Mouse (Mus musculus) adrenal gland, postnatal 25 days (tissue): ENCODE results near the gene Tjp2. TPM values are rescaled to one million over a fixed set of nuclear protein-coding genes. Genes with fewer than 3 reads are reported as not detected.
"Not testable (repeated sequence)": the region's sequence is repeated elsewhere in the genome, so short reads cannot be mapped to it uniquely, and the experiment has no call there.

Source experiments
- DNase-seq: peaks from one replicate; pipeline ENCODE4 v3.0.0; 2021; ENCODE audit warnings: mixed read lengths
- total RNA-seq: library from RNA; stranded (reverse); gene quantifications from 2 replicates; pipeline ENCODE4 v1.2.3, GENCODE M21; 2021

The Tjp2 gene
- total RNA-seq, 1 experiment from 2014 or later = 8.9 TPM

DNA sequence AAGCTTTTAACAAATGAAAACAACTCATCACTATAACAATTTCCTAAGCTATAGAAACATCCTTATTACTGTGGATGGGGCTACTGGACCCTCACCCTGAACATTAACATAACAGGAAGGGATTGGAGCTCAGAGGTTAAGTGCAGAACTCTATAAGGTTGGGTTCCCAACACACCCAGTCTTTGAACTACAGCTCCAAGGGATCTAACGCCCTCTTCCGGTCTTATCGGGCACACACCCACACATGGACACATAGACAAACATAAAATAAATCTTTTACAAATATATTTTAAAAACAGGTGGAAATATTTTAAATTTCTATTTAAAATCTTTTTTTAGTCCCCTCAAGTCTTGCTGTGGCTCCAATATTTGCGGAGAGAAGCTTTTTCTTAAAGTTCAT lies 3.4 kb downstream of the Tjp2 start:
- DNase-seq = no peak

DNA sequence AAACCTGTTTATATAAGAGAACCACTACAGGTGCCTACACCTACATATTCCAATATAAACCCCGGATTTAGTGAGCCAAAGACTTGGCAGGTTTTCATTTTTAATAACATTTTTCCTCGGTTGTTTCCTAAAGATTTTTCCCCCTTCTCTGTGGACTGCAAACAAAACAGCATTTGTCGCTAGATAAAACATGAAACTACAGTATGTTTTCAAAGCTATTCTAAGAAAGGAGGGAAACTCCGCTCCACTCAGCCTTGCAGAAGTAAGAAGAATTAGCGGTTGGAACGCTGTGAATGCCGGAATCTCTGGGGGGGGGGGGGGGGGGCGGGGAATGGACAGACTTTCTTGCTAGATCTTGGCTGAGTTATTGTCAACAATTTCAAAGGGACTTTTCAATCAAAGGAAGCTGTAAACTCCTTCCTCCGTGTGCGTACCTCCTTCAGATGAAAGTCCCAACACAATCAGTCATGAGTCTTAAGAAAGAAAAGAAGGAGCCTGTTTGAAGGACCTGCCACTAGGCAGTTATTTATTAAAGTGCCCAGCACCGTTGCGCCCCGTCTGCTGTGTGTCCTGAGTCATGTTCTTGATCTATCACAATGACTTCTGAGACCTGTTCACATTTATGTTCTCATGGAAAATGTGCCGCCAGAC lies 3.9 kb downstream of the Tjp2 start:
- DNase-seq = no peak

DNA sequence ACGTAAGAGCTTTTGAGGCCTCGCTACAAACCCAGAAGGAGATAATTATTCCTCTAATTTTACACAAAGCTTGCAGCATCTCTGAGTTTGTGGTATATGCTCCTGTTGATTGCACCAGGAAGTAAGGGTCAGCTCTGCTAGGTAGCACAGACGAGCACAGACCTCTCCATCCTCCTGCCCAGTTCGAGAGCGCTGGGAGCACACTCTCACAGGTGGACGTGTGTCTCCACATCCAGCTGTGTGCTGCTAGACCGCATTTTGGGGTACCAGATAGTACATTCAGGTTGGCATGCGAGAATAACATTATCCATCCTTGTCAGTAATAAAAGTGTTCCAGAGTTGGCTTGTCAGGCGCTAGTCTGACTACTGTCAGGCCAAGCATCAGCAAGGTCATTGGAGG lies 5.8 kb downstream of the Tjp2 start:
- no peak for DNase-seq

DNA sequence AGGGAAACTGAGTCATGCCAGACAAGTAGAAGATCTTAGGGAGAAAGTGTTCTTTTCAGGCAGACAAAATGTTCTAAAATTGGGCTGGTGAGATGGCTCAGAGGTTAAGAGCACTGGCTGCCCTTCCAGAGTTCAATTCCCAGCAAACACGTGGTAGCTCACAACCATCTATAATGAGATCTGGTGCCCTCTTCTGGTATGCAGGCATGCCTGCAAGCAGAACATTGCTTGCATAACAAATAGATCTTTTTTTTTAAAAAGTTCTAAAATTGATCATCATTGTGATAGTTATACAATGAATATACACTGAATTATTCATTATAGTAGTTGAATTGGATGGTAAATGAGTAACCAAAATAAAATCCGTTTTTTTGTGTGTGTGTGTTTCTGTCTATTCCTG lies 6.5 kb downstream of the Tjp2 start:
- no peak for DNase-seq

DNA sequence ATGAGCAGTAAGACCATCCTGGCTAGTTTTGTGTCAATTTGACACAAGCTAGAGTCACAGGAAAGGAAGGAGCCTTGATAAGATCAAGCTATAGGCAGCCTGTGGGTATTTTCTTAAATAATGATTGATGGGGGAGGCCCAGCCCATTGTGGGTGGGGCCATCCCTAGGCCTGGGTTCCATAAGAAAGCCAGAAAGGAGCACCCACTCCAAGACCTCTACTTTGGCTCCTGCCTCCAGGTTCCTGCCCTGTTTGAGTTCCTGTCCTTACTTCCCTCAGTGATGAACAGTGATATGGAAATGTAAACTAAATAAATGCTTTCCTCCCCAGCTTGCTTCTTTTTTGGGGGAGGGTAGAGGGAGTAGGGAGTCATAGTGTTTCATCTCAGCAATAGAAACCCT lies 7.0 kb downstream of the Tjp2 start:
- no peak for DNase-seq

DNA sequence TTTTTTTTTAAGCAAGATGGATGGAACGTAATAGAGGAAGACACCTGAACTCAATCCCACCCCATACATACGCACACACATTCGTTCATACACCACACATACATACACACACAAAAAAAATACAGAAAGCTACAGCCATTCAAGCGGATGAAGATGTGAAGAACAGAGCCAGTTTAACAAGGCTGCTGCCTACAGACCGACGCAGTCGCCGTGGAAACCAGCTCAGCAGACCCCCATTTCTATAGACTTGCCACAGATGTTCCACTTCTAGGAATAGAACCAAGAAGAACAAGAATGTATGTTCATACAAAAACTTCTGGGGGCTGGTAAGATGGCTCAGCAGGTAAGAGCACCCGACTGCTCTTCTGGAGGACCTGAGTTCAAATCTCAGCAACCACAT lies 8.1 kb downstream of the Tjp2 start:
- DNase-seq = no peak

DNA sequence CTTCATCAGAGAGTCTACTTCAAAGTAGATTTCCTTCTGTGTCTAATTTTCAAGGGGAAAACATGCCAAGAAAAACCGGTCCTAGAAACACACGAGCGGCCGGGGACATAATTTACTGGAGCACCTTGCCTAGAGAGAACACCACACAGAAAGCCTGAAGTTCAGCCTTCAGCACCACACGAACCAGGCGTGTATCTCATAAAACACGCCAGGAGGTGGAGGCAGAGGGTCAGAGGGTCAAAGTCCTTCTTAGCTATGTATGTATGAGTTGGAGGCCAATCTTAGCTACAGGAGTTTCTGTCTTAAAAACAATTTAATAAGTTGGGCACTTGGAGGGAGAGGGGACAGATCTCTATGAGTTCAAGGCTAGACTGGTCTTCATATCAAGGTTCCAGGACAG lies 9.9 kb downstream of the Tjp2 start:
- no peak for DNase-seq

DNA sequence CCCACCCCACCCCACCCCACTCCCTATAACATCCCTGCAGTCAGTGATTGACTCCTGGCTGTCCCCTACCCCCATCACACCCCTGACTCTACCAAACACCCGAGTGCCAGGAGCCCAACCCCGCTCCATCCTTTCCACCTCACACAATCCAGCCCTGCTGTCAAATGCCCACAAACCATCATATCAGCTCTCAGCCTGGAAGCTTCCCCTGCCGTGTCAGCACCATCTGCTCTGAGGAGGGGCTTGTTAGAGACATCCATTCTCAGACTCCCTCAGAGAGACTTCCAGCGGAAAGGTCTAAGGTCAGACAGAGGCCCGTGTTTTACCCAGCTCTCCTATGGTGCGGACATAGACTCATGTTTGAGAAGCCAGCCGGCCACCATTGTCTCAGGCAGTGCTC lies 11.5 kb downstream of the Tjp2 start:
- DNase-seq = no peak

DNA sequence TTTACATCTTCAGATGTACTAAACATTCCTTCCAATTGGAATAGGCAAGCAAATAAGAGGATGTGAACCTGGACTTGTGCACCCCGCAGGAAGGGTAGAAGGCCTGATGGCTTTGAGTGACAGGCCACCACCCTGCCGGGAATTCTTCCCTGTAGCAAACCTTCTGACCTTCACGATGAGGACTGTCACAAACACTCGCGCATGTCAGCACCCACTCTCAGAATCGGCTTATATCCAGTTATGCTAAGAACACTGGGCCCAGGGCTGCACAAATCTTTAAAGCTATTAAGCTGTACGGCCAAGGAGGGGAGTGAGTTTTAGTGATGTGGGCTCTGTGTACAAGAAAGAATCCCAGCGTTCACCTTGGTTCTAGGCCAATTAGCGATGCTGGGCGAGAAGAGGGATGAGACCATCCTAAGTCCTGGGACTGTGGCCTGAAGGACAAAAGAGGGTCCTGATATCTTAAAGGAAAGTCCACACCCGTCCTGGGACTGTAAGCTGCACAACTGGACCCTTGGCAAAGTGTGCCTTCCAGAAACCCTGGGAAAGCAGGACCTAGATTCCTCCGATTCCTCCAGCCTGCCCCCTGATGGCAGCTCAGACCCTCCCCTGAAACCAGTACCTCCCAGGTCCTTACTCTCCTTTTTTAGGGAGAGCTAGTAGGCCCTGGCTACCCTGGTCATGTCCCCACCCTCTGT lies 12.1 kb downstream of the Tjp2 start:
- DNase-seq = no peak

DNA sequence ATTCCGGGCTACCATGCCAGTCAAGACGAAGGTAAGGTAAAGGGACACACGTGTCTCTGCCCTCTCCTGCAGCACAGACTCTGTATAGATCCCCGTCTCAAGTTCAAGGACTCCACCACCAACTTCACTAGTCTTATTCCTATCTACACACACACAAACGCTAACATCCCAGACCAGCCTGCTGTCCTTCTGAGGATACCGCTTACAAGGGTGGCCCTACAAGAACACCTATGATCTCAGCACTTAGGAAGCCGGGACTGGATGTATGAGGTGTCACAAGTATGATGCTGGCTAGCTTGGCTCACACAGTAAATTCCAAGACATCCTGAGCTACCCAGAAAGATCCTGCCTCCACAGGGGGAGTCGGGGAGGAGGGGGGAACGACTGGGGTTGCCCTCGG lies 13.7 kb downstream of the Tjp2 start:
- no peak for DNase-seq

DNA sequence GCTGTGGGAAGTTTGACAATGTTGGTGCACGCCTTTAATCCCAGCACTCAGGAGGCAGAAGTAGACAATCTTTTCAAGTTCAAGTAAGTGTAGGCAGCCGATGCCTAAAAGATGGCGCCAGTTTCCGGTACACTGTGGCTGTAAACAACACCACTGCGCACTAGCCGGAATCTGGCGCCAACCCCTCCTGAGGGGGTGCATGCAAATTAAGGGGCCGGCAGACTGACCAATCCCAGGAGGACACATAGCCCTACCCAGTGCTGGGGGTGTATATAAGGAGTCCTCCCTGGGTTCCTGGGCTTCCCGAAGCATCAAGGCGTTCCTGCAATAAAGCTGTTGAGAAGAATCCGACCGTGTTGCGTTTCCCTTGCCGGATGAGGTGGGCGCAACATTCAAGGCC lies 15.3 kb downstream of the Tjp2 start:
- no peak for DNase-seq

DNA sequence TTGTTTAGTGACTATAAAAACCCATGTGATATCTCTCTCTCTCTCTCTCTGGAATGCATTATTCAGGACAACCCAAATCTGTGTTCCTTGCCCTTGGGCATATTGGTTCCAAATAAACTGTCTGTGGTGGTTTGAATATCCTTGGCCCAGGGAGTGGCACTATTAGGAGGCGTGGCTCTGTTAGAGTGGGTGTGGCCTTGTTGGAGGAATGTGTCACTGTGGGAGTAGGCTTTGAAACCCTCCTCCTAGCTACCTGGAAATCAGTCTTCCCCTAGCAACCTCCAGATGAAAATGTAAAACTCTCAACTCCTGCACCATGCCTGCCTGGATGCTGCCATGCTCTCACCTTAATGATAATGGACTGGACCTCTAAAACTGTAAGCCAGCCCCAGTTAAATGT lies 16.9 kb downstream of the Tjp2 start:
- DNase-seq = no peak

DNA sequence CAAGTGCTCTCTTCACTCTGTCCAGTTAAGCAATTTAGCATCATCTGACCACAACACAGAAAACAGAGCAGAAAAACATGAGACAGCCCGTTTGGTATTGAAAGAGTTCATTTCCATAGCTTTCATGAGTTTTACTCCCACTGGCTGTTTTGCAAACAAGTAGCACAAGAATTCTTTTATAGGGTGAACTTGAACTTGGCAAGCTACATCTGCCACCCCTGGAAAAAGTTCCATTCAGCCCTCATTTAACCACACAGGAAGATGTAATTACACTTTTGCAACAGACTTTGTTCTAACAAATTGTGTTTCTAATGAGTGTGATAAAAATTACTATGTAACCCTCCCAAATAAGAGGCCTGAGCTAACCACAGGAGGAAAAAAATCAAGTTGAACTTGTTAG lies 19.8 kb downstream of the Tjp2 start:
- DNase-seq = no peak

DNA sequence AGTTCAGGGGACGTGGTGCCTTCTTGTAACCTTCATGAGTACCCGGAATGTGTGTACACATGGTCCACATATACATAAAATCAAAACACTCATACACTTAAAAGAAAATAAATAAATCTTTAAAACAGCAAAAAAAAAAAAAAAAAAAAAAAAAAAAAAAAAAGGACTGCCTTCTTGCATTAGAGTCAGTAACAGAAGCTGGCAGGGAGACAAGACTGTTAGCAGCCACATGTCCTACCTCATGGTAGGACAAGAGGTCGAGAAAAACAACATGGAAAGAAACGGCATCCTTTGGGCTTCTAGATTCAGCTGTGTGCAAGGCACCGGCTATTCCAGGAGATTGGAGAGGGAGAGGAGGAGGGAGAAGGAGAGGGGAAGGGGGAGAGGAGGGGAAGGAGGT lies 23.0 kb downstream of the Tjp2 start:
- DNase-seq = no peak

DNA sequence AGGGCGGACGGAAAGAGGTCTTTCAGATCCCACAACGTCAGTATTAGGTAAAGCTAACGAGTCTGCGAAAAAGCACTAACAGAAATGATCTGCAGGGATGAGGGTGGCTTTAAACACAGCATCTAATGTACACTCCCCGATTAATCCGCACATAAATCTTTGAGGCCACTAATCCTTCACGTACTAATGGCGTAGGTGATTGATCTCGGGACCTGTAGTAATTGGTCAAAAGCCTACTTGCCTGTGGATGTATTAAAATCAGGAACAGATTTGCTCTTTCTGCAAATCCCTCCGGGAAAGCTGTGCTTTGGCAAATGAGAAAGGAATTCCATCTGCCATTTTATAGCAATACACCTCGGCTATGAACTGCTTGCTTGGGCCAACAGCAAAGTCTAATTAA lies 24.3 kb downstream of the Tjp2 start:
- no peak for DNase-seq

DNA sequence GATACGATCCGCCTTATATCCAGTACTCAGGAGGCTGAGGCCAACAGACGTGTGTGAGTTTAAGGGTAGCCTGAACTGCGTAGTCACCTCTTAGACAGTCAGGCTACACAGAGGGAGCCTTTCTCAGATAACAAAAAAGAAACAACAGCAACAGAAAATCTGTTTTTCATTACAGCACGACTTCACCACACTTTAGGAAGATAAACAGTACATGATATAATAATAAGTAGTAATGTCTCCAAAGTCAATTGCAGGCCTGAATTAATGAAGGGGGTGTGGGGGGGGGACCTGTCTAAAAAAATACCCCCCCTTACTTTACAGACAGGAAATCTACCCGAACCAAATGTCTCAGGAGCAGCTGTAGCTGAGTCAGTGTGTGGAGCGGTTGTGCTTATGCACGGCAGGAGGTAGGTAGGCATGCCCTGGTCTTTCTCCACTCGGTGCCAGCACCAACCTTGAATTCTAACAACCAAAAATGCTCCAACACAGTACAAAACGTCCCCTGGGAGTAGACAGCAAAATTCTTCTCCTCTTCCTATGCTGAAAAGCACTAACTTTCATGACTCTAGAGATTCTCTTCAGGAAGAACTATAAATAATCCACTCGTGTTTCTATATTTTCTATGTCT lies 26.0 kb downstream of the Tjp2 start:
- no peak for DNase-seq

DNA sequence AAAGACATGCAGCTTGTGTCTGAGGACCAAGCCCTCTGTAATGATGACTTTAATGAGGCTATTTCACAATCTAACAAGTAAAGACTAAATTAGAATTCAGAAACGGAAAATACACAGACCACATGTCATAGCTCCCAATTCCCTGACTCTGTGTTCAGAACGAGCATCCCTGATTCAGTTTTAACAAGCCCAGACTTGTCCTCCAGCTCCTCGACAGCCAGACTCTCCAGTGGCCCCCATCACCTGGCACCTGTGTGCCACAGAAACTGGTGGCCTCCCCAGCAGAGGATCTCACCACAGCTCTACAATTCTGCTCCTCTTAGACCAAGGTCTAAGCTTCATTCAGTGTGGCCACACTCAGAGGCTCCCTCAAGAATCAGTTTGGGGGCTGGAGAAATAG lies 27.5 kb downstream of the Tjp2 start:
- no peak for DNase-seq

DNA sequence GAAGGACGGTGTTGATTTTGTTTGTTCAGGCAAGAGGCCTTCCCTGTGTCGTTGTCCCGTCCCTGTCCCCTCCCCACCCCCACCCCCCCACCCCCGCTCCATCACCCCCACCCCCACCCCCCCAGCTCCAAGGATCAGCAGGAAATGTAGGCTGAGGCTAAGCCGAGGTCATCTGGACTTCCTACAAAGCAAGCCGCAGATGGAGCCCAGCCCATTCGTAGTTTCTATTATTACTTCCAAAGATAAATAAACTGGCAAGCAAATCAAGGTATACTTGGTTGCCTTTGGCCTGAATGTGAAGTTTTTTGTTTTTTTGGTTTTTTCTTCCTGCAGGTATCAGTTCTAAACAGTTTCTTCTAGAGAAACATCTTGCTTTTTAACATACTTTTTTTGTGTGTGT lies 29.6 kb downstream of the Tjp2 start:
- DNase-seq = no peak

DNA sequence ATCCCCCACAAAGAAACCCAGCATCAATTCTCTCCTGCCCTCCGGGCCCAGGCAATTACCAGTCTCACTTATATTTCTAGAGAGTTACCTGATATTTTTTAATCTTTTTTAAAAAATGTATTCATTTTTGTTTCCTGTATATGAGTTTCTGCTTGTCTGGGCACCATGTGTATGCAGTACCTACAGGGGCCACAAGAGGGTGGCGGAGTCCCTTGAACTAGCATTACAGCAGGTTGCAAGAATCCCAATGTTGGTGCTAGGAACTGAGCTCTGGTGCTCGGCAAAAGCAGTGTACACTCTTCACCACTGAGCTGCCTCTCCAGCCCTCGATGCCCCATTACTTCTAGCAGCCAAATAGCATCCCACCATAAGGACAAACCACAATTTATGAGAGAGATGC lies 30.6 kb downstream of the Tjp2 start:
- DNase-seq = no peak

DNA sequence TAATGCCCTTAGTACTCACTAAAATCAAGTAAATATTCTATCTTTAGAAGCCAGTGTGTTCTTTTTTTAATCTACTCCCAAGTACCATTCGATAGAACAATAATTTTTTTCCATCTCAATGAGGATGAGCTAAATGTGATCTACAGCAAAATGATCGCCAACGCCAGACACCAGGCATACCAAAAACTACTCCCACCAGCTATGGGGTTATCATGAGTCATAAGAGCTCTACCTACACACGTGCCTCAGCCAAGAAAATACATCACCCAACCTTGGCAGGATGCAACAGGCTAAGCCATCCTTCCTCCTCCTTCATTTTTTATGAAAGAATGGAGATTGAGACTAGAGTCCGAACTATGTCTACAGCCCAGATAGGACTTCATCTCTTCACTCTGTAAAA lies 31.9 kb downstream of the Tjp2 start:
- DNase-seq = no peak

DNA sequence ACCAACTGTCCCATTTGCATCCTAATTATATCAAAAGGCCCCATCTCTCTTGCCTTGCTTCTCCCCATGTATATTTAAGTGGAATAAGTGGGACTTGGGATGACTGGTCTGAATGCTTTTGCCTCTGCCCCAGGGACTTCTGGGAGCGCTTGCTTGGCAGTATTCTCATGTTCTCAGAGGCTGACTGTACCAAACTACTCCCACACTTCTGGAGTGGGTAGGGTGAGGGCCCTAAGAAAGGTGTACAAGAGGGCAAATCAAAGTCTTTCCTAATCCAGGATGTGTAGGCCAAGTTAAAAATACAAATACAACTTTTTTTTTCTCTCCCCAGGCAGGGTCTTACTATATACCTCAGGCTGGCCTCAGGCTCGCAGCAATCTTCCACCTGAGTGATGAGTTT lies 37.0 kb downstream of the Tjp2 start:
- DNase-seq = no peak

DNA sequence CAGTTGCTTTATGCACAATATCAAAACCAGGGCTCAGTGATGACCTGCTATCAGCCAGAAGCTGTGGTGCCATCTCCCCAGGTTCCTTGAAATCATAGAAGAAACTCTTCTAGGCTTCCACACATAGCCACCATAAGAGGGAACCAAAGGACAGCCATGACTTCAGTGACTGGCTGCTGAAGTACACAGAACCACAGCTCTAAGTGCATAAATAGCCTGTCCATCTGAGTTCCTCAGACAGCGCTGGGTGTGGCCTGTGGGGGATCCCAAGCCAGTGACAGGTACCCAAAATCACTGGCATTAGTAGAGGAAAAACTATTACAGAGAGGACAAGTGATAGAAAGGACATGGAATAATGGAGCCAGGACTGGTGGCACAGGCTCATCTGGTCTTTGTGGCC lies 37.5 kb downstream of the Tjp2 start:
- DNase-seq = not testable (repeated sequence)

DNA sequence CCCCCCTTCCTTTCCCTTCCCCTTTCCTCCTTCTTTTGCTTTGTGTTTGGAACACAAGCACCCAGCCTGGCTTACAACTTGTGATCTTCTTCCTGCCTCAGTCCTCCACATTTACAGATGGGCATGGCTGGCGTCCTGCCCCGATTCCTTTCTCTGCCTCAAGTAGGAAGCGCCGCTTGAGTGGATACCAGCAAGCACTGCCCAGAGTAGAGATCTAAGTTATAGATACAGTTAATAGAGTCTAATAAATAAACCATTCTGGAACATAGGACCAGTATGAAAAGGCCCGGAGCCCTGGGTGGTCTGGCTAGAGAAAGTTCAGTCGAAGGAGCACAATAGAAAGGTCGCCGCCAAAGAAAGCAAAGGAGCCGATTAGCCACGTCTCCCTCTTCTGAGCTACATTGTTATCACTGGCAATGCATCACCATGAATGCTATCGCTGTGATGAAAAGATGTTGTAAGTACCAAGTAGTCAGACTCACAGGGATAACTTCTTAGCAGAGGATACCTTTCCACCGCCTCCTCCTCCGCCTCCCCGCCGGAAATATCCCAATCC lies 41.1 kb downstream of the Tjp2 start:
- DNase-seq = no peak

DNA sequence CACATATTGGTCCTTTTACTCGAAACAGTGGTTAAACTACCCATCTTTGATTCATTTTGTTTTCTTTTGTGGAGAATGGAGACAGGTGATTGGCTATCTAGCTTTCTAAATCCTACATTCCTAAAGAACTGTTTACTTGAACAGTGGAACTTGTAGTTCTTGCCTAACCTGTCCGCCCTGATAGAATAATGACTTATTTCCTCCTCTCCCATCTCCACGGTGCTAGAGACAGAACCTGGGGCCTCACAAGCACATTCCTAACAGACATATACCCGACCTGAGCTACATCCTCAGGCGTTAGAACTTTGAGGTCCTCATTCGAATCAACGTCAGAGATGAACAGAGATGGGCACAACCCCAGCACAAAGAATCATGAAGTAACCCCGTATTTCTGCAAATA lies 44.4 kb downstream of the Tjp2 start:
- no peak for DNase-seq
